Mouse (Mus musculus): ENCODE measurements around the gene Gm28539. TPM values are rescaled to one million over a fixed set of nuclear protein-coding genes. Genes with fewer than 3 reads are reported as not detected.
"Not testable (repeated sequence)": the region's sequence is repeated elsewhere in the genome, so short reads cannot be mapped to it uniquely, and the experiment has no call there.

The Gm28539 gene
- polyA plus RNA-seq, 1 experiment from 2014 or later = not detected

DNA sequence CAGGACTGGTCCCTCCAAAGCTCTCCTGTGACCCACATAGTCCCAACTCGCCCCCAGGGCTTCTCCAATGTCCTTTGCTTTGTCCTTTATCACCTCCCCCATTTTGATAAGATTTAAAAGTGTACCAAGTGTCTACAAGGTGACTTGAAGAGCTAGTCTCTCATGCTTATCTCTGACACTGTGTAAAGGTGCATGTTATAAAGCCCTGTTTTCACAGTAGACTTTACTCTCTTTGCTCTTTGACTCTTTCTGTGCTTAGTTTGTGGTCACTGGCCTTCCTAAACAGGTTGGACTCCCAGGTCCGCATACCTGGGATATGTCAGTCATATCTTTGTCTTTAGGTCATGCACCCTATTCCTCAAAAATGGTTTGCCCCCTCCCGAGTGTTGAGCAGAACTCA lies 118.7 kb downstream of the Gm28539 start:
- H3K27ac ChIP-seq (ENCODE audit: low read depth) = no peak overlapping the region
- WGBS = 82% methylated on average over 3 of the region's 3 CpGs

DNA sequence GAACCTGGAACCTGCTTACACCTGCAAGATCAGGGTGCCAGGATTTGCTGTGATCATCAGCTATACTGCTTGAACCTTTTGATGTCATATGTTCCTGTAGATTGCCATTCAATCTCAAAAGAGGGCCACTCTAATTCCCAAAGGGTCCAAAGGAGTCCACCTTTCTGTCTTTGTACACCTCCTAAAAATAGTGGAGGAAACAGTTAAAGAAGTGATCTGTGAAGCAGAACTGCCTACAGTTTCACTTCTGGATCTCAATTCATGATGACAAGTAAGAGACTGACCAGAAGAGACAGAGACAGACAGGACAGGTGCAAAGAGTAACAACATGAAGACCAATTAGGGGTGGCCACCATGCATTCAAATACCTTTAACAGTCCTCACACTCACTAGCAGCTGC lies 127.1 kb downstream of the Gm28539 start:
- no peaks in the 10 kb centered on the region for H3K4me1 ChIP-seq (ENCODE audit: insufficient read depth)
- TF ChIP-seq CTCF (IDR thresholded peaks at IDR 0.05; ENCODE audit: low read depth) = no peak
- peaks cover 56% of the 10 kb centered on the region for H3K36me3 ChIP-seq (ENCODE audit: insufficient read depth)
- peaks cover 10% of the 10 kb centered on the region for H3K9me3 ChIP-seq (ENCODE audit: low read depth, low read length)
- H3K27ac ChIP-seq (ENCODE audit: low read depth) = no peak overlapping the region
- no peak for ATAC-seq (ENCODE audit: insufficient read depth)
- no peak for DNase-seq
- H3K27me3 ChIP-seq (ENCODE audit: insufficient read depth, low read length) = no peaks in the 10 kb centered on the region
- no peak overlapping the region for H3K4me3 ChIP-seq (ENCODE audit: low read depth, low read length)
- no peak overlapping the region for H3K4me2 ChIP-seq
- H3K9ac ChIP-seq = no peak overlapping the region

More for the DNA sequence above, 118.7 kb downstream of the Gm28539 start:
- H3K4me1 ChIP-seq (ENCODE audit: insufficient read depth) = no peaks in the 10 kb centered on the region
- H3K4me2 ChIP-seq = no peak overlapping the region
- TF ChIP-seq CTCF (IDR thresholded peaks at IDR 0.05; ENCODE audit: low read depth) = no peak
- DNase-seq (no peak), ATAC-seq (ENCODE audit: insufficient read depth) (no peak)
- H3K4me3 ChIP-seq (ENCODE audit: low read depth, low read length) = no peak overlapping the region
- H3K9me3 ChIP-seq (ENCODE audit: low read depth, low read length) = no peaks in the 10 kb centered on the region
- H3K27me3 ChIP-seq (ENCODE audit: insufficient read depth, low read length) = no peaks in the 10 kb centered on the region
- no peak overlapping the region for H3K9ac ChIP-seq
- peaks cover 73% of the 10 kb centered on the region for H3K36me3 ChIP-seq (ENCODE audit: insufficient read depth)

DNA sequence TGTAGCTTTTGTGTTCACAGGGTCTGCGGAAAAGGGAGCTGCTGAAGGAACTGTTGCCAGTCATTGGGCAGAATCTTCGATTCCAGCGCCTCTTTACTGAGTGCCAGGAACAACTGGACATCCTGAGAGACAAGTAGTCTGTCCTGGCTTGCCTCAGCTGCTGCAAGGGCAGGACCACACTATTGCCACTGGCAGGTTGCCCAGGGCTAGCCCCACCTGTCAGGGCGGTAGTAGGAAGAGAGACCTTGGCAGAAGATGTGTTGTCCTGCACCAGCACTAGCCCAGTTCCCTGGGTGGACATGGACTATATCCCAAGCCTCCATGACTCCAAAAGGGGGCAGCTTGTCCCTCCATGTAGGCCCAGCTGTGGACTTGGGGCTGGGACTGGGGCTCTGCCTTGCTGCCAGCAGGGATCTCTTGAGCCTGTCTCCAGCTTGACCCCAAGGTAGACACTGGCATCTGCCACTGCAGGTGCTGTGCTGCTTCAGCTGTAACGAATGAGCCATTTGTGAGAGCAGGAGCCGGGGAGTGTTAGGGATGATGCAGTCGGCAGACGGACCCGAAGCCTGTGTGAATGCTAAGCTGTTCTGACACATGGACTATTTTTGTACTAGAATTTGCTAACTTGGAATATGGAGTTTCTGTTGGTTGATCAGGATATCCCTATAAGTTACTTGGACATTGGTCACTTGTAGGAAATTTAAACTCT lies 133.2 kb downstream of the Gm28539 start:
- no peaks in the 10 kb centered on the region for H3K9me3 ChIP-seq (ENCODE audit: low read depth, low read length)
- peaks cover 45% of the 10 kb centered on the region for H3K36me3 ChIP-seq (ENCODE audit: insufficient read depth)
- 74% methylated on average over 9 of the region's 9 CpGs for WGBS
- H3K9ac ChIP-seq = no peak overlapping the region
- ATAC-seq (ENCODE audit: insufficient read depth) (no peak), DNase-seq (no peak)
- H3K27me3 ChIP-seq (ENCODE audit: insufficient read depth, low read length) = no peaks in the 10 kb centered on the region
- TF ChIP-seq CTCF (IDR thresholded peaks at IDR 0.05; ENCODE audit: low read depth) = no peak
- no peak overlapping the region for H3K4me2 ChIP-seq
- H3K27ac ChIP-seq (ENCODE audit: low read depth) = peak overlapping the region; percentile 30; the same call in 1 of the 2 replicates
- H3K4me1 ChIP-seq (ENCODE audit: insufficient read depth) = 0 out of 2 replicates have a peak, but pooled peaks cover 3% of the 10 kb centered on the region
- no peak overlapping the region for H3K4me3 ChIP-seq (ENCODE audit: low read depth, low read length)

DNA sequence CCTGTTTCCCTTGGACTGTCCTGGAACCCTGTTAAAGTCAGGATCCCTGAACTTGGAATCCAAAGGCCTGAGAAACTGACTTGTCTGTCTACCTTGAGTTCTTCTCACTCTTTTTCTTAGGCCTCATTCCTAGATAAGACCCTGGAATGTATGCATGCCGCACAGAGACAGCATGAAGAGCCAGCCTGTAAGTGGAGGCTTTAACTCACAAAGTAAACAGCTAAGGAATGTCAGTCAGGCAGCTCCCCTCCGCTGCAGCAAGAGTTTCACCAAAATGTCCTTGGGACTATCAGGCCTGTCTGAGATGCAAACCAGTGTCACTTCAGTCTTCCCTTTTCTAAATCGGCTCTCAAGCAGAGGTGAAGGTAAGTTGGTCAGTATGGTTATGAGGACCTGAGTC lies 134.5 kb downstream of the Gm28539 start:
- no peak for TF ChIP-seq CTCF (IDR thresholded peaks at IDR 0.05; ENCODE audit: low read depth)

DNA sequence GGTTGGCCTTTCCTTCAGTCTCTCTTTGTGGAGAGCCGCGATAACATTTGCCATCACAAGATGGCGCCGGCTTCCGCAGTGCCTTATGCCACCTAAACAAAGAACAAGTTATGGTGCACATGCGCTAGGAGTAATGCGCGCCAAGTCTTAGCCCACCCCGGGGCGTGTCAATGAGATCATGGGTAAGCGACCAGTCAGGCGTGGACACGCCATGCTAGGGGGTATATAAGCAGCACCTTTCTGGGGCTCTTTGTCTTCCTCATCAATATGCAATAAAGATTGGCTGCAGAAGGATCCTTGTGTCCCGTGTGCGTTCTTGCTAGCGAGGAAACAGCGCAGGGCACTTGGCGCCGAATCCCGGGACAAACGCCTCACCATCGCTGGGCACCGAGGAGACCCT lies 139.3 kb downstream of the Gm28539 start:
- not testable (repeated sequence) for H3K9me3 ChIP-seq (ENCODE audit: low read depth, low read length); ATAC-seq (ENCODE audit: insufficient read depth); H3K36me3 ChIP-seq (ENCODE audit: insufficient read depth); H3K9ac ChIP-seq; H3K27ac ChIP-seq (ENCODE audit: low read depth); H3K4me1 ChIP-seq (ENCODE audit: insufficient read depth); H3K4me3 ChIP-seq (ENCODE audit: low read depth, low read length); H3K4me2 ChIP-seq; DNase-seq; H3K27me3 ChIP-seq (ENCODE audit: insufficient read depth, low read length)
- 86% methylated on average over 23 of the region's 23 CpGs for WGBS

More for the DNA sequence above, 134.5 kb downstream of the Gm28539 start:
- H3K4me1 ChIP-seq (ENCODE audit: insufficient read depth) = 0 out of 2 replicates have a peak, but pooled peaks cover 3% of the 10 kb centered on the region
- H3K27me3 ChIP-seq (ENCODE audit: insufficient read depth, low read length) = no peaks in the 10 kb centered on the region
- no peaks in the 10 kb centered on the region for H3K9me3 ChIP-seq (ENCODE audit: low read depth, low read length)
- no peak overlapping the region for H3K9ac ChIP-seq
- H3K27ac ChIP-seq (ENCODE audit: low read depth) = peak overlapping the region; percentile 76
- 26% methylated on average over 3 of the region's 3 CpGs for WGBS
- ATAC-seq (ENCODE audit: insufficient read depth) = peak; percentile 79; the same call in 1 of the 2 replicates
- no peak overlapping the region for H3K4me3 ChIP-seq (ENCODE audit: low read depth, low read length)
- peaks cover 41% of the 10 kb centered on the region for H3K36me3 ChIP-seq (ENCODE audit: insufficient read depth)
- DNase-seq = peak; percentile 32
- H3K4me2 ChIP-seq = no peak overlapping the region

DNA sequence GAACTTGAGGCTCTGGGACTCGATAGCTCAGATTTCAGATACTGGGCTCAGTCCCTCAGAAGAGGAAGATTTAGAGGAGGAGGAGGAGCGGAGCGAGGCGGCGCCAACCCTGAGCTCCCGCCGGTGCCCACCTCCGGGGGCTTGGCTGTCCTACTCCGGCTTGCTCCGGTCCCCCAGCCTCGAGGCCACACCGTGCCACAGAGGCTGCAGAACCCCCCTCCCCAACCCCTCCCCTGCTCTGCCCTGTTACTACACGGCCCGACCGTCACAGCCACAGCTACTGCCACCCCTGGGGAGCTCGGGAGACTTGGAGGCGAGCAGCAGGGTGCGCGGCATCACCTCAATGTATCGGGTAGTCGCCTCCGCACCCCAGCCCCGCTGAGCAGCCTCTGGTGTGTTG lies 139.9 kb downstream of the Gm28539 start:
- ATAC-seq (ENCODE audit: insufficient read depth) (no peak), DNase-seq (no peak)
- no peak overlapping the region for H3K4me2 ChIP-seq
- no peak overlapping the region for H3K9ac ChIP-seq
- no peaks in the 10 kb centered on the region for H3K9me3 ChIP-seq (ENCODE audit: low read depth, low read length)
- 0 out of 2 replicates have a peak, but pooled peaks cover 3% of the 10 kb centered on the region for H3K36me3 ChIP-seq (ENCODE audit: insufficient read depth)
- no peak overlapping the region for H3K27ac ChIP-seq (ENCODE audit: low read depth)
- no peak for TF ChIP-seq CTCF (IDR thresholded peaks at IDR 0.05; ENCODE audit: low read depth)
- no peak overlapping the region for H3K4me3 ChIP-seq (ENCODE audit: low read depth, low read length)
- WGBS = 73% methylated on average over 16 of the region's 23 CpGs
- no peaks in the 10 kb centered on the region for H3K4me1 ChIP-seq (ENCODE audit: insufficient read depth)
- no peaks in the 10 kb centered on the region for H3K27me3 ChIP-seq (ENCODE audit: insufficient read depth, low read length)

DNA sequence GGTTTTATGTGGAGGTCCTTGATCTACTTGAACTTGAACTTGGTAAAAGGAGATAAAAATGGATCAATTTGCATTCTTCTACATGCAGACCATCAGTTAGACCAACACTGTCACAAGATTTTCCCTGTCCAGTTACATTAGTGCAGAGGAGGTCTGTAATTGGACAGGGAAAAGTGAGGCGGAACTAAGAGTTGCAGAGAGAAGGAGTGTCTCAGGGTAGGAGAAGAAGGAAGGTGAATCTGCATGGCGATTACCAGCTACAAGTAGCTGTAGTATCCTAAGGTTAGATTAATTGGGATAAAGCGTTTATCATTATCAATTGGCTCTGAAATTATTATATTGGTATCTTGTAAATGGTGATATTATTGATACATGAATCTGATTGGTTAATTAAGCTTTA lies 150.0 kb downstream of the Gm28539 start:
- WGBS = 90% methylated on average over 3 of the region's 3 CpGs
- H3K27me3 ChIP-seq (ENCODE audit: insufficient read depth, low read length) = no peaks in the 10 kb centered on the region
- H3K4me2 ChIP-seq = no peak overlapping the region
- no peak for DNase-seq
- no peaks in the 10 kb centered on the region for H3K36me3 ChIP-seq (ENCODE audit: insufficient read depth)
- no peak for TF ChIP-seq CTCF (IDR thresholded peaks at IDR 0.05; ENCODE audit: low read depth)
- H3K9me3 ChIP-seq (ENCODE audit: low read depth, low read length) = no peaks in the 10 kb centered on the region
- no peak for ATAC-seq (ENCODE audit: insufficient read depth)
- H3K9ac ChIP-seq = no peak overlapping the region
- no peaks in the 10 kb centered on the region for H3K4me1 ChIP-seq (ENCODE audit: insufficient read depth)
- no peak overlapping the region for H3K4me3 ChIP-seq (ENCODE audit: low read depth, low read length)
- H3K27ac ChIP-seq (ENCODE audit: low read depth) = no peak overlapping the region

Measured in lung, embryonic 14.5 days (tissue).